In the genomic region with DNA sequence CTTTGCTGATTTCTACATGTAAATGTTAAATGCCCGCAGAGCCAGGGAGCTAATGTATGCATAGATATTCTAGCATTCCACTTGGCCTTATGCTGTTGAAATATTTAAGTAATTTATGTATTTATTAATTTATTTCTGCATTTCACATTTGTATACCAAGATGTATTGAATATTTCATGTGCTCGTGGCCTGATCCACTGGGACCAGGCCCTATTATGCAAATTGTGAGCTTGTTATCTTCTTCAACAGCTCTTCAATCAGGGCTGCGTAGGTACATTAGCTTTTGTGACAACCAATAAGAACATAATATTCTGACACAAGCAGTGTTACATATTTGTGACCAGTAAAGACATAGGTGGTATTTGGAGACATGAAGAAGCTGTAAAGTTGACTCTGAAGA, we compare ENCODE assay signal across 23 mouse cellular contexts. TPM values are rescaled to one million over a fixed set of nuclear protein-coding genes. Genes with fewer than 3 reads are reported as not detected.
DNase-seq lines count a peak whose midpoint lies in the region; ATAC-seq and TF ChIP-seq lines count a peak whose summit lies in the region.
"Had no signal": no experiment of that assay in that cellular context is flagged by ENCODE, and none has a peak within 500 bp of the region (broad histone marks: within the 10 kb centered on the region; RNA-seq: fewer than 3 reads in every experiment).

No protein-coding gene starts in this region.

- no peak overlapping the region for H3K27ac ChIP-seq in heart, embryonic 10.5 days
- no peak overlapping the region for H3K27ac ChIP-seq in midbrain, embryonic 14.5 days (replicated peaks; ENCODE audit: low read depth, low read length)
- H3K27ac ChIP-seq in midbrain, postnatal 0 days (ENCODE audit: low read depth, low read length) = no peak overlapping the region
- H3K27ac ChIP-seq: embryonic facial prominence, embryonic 10.5 days; embryonic facial prominence, embryonic 12.5 days; forebrain, embryonic 13.5 days; forebrain, embryonic 15.5 days had no signal

- H3K4me1 ChIP-seq in heart, embryonic 10.5 days = no peaks in the 10 kb centered on the region
- H3K4me1 ChIP-seq in midbrain, embryonic 14.5 days (ENCODE audit: control insufficient read depth, insufficient read depth, low read length) = no peaks in the 10 kb centered on the region
- no peaks in the 10 kb centered on the region for H3K4me1 ChIP-seq in midbrain, postnatal 0 days (ENCODE audit: insufficient read depth, low read length)
- H3K4me1 ChIP-seq: embryonic facial prominence, embryonic 10.5 days; embryonic facial prominence, embryonic 12.5 days; forebrain, embryonic 13.5 days; forebrain, embryonic 15.5 days had no signal

- peak; percentile 20 for DNase-seq in heart, embryonic 10.5 days (ENCODE audit: low spot score)
- DNase-seq in heart, adult 8-10 months (ENCODE audit: low spot score) = no peak
- peak; percentile 60 for DNase-seq in midbrain, embryonic 14.5 days
- no peak for DNase-seq in midbrain, postnatal 0 days (ENCODE audit: low spot score)
- no peak for DNase-seq in lung, postnatal 10 days
- DNase-seq: adrenal gland, adult 2 months; adrenal gland, postnatal 10 days; adrenal gland, postnatal 25 days; cerebellum, adult 11-12 months; cerebellum, adult 2 months; cerebellum, adult 9-10 months; cerebellum, postnatal 10 days; cerebellum, postnatal 25 days; forebrain, postnatal 0 days had no signal

- no peak for TF ChIP-seq CTCF in midbrain, postnatal 0 days (IDR thresholded peaks at IDR 0.05)

- no peak overlapping the region for H3K4me3 ChIP-seq in heart, embryonic 10.5 days
- no peak overlapping the region for H3K4me3 ChIP-seq in midbrain, embryonic 14.5 days (replicated peaks; ENCODE audit: low read depth, low read length)
- H3K4me3 ChIP-seq in midbrain, postnatal 0 days (ENCODE audit: low read depth, low read length) = no peak overlapping the region
- H3K4me3 ChIP-seq: embryonic facial prominence, embryonic 10.5 days; embryonic facial prominence, embryonic 12.5 days; forebrain, embryonic 13.5 days; forebrain, embryonic 15.5 days had no signal

- H3K9me3 ChIP-seq in heart, embryonic 10.5 days = no peaks in the 10 kb centered on the region
- H3K9me3 ChIP-seq in midbrain, embryonic 14.5 days (ENCODE audit: control insufficient read depth, low read length) = no peaks in the 10 kb centered on the region
- H3K9me3 ChIP-seq in midbrain, postnatal 0 days (ENCODE audit: low read length) = no peaks in the 10 kb centered on the region
- H3K9me3 ChIP-seq: embryonic facial prominence, embryonic 10.5 days; embryonic facial prominence, embryonic 12.5 days; forebrain, embryonic 13.5 days; forebrain, embryonic 15.5 days had no signal

- no peaks in the 10 kb centered on the region for H3K36me3 ChIP-seq in heart, embryonic 10.5 days
- no peaks in the 10 kb centered on the region for H3K36me3 ChIP-seq in midbrain, embryonic 14.5 days (ENCODE audit: control insufficient read depth, insufficient read depth, low read length)
- no peaks in the 10 kb centered on the region for H3K36me3 ChIP-seq in midbrain, postnatal 0 days (ENCODE audit: insufficient read depth, low read length)
- H3K36me3 ChIP-seq: embryonic facial prominence, embryonic 10.5 days; embryonic facial prominence, embryonic 12.5 days; forebrain, embryonic 15.5 days had no signal

- H3K27me3 ChIP-seq in heart, embryonic 10.5 days (ENCODE audit: insufficient read depth, poor library complexity, severe bottlenecking) = peaks cover 15% of the 10 kb centered on the region; the same call in 1 of the 2 replicates
- no peaks in the 10 kb centered on the region for H3K27me3 ChIP-seq in midbrain, embryonic 14.5 days (ENCODE audit: control insufficient read depth, insufficient read depth, low read length)
- no peaks in the 10 kb centered on the region for H3K27me3 ChIP-seq in midbrain, postnatal 0 days (ENCODE audit: insufficient read depth, low read length)
- H3K27me3 ChIP-seq: embryonic facial prominence, embryonic 12.5 days; forebrain, embryonic 13.5 days; forebrain, embryonic 15.5 days had no signal

- ATAC-seq in midbrain, embryonic 14.5 days (ENCODE audit: low FRiP score, low TSS enrichment) = no peak
- no peak for ATAC-seq in midbrain, postnatal 0 days (ENCODE audit: low FRiP score)
- ATAC-seq: forebrain, embryonic 13.5 days; forebrain, embryonic 15.5 days; forebrain, postnatal 0 days had no signal

- no peak overlapping the region for H3K4me2 ChIP-seq in midbrain, embryonic 14.5 days (ENCODE audit: low read length)
- H3K4me2 ChIP-seq in midbrain, postnatal 0 days (ENCODE audit: low read depth, low read length, poor library complexity, severe bottlenecking) = no peak overlapping the region
- H3K4me2 ChIP-seq: embryonic facial prominence, embryonic 12.5 days; forebrain, embryonic 13.5 days; forebrain, embryonic 15.5 days had no signal

- no peak overlapping the region for H3K9ac ChIP-seq in midbrain, embryonic 14.5 days (replicated peaks; ENCODE audit: low read length)
- H3K9ac ChIP-seq in midbrain, postnatal 0 days (replicated peaks; ENCODE audit: low read length, poor library complexity, severe bottlenecking) = no peak overlapping the region
- H3K9ac ChIP-seq: embryonic facial prominence, embryonic 12.5 days; forebrain, embryonic 13.5 days; forebrain, embryonic 15.5 days; forebrain, postnatal 0 days had no signal

- WGBS in heart, embryonic 10.5 days = 81% methylated on average over 3 of the region's 3 CpGs
- WGBS in midbrain, embryonic 14.5 days = 56% methylated on average over 3 of the region's 3 CpGs
- WGBS in midbrain, postnatal 0 days = 53% methylated on average over 3 of the region's 3 CpGs

RNA-seq across cellular contexts. Expression of a gene that starts 13.5 kb away (rescaled TPM):
- not detected in 2 replicates for polyA plus RNA-seq in heart, embryonic 10.5 days (2016; fragmentation: Nextera tagmentation; extraction: Ambion mirVana)
- not detected for total RNA-seq in heart, adult 8-10 months (2022)
- polyA plus RNA-seq in midbrain, embryonic 14.5 days (2014; fragmentation: Nextera tagmentation; extraction: Ambion mirVana) = 0.14 and 0.19 TPM in 2 replicates
- total RNA-seq in midbrain, postnatal 0 days (2014; rRNA removed) = 0.57 TPM in 1 of 2 replicates, not detected in the other
- not detected in 2 replicates for polyA plus RNA-seq in midbrain, postnatal 0 days (2015; fragmentation: Nextera tagmentation; extraction: Ambion mirVana)
- total RNA-seq: adrenal gland, adult 2 months; adrenal gland, postnatal 10 days; adrenal gland, postnatal 25 days; ES-E14; forebrain, postnatal 0 days; MEL had no signal
- polyA plus RNA-seq: adrenal gland, adult 2 months; C2C12; cerebellum, adult 2 months; cortical plate, adult 2 months; embryonic facial prominence, embryonic 10.5 days; embryonic facial prominence, embryonic 12.5 days; forebrain, embryonic 11.5 days; forebrain, embryonic 13.5 days; forebrain, embryonic 15.5 days; forebrain, postnatal 0 days had no signal

RNA-seq across cellular contexts. Expression of a gene that starts 56.9 kb away (rescaled TPM):
- polyA plus RNA-seq in heart, embryonic 10.5 days (2016; fragmentation: Nextera tagmentation; extraction: Ambion mirVana) = 56.8 and 67.8 TPM in 2 replicates
- 10 to 100 TPM; 33.2 to 40.9 (median 39.4) TPM for total RNA-seq in heart, adult 8-10 months (2022)
- polyA plus RNA-seq in midbrain, embryonic 14.5 days (2014; fragmentation: Nextera tagmentation; extraction: Ambion mirVana) = 64.1 and 72.8 TPM in 2 replicates
- total RNA-seq in midbrain, postnatal 0 days (2014; rRNA removed) = 29.2 and 40.4 TPM in 2 replicates
- polyA plus RNA-seq in midbrain, postnatal 0 days (2015; fragmentation: Nextera tagmentation; extraction: Ambion mirVana) = 48.8 and 54.1 TPM in 2 replicates

Comparison
In these comparisons a context has a peak if more than half of its experiments do, and no peak if none do; other contexts are left out.
1. DNase-seq: peak in heart, embryonic 10.5 days (single experiment) and midbrain, embryonic 14.5 days (single experiment); none in heart, adult 8-10 months (single experiment), midbrain, postnatal 0 days (single experiment) and lung, postnatal 10 days (single experiment).